In genomic region chr8:122719500-122720065, GRCm38 (mm10) we compare ENCODE assay signal across 8 mouse cellular contexts. TPM values are rescaled to one million over a fixed set of nuclear protein-coding genes. Genes with fewer than 3 reads are reported as not detected.
DNase-seq lines count a peak whose midpoint lies in the region; ATAC-seq and TF ChIP-seq lines count a peak whose summit lies in the region.

No protein-coding gene starts in this region.

- TF ChIP-seq CTCF in kidney, adult 2 months (conservative IDR thresholded peaks at IDR 0.05; ENCODE audit: insufficient read depth, insufficient read length, low read depth, low read length), result no peak

- no peak overlapping the region for H3K9ac ChIP-seq in intestine, embryonic 15.5 days

- no peaks in the 10 kb centered on the region for H3K9me3 ChIP-seq in forebrain, embryonic 10.5 days
- no peaks in the 10 kb centered on the region for H3K9me3 ChIP-seq in intestine, embryonic 15.5 days
- no peaks in the 10 kb centered on the region for H3K9me3 ChIP-seq in megakaryocyte, embryonic 14.5 days

- TF ChIP-seq POLR2A in kidney, adult 2 months (IDR thresholded peaks at IDR 0.05; ENCODE audit: low read depth, low read length), result no peak

- DNase-seq in kidney, adult 2 months, result peak; percentile 51
- DNase-seq in kidney, postnatal 14 days, result no peak
- DNase-seq in forebrain, embryonic 10.5 days (ENCODE audit: extremely low spot score, low spot score), result no peak
- peak; percentile 56 to 57 for DNase-seq in thymus, postnatal 10 days (ENCODE audit: low spot score in 2 of 2)
- DNase-seq in layer of hippocampus, postnatal 10 days (ENCODE audit: low spot score in 2 of 2), result no peak
- no peak for DNase-seq in urinary bladder, postnatal 36 days (ENCODE audit: low spot score in 2 of 2)

- no peaks in the 10 kb centered on the region for H3K27me3 ChIP-seq in kidney, adult 2 months (replicated peaks; ENCODE audit: control insufficient read depth, insufficient read depth, low read length)
- H3K27me3 ChIP-seq in forebrain, embryonic 10.5 days (ENCODE audit: poor library complexity, severe bottlenecking), result peaks cover 61% of the 10 kb centered on the region
- H3K27me3 ChIP-seq in intestine, embryonic 15.5 days (replicated peaks), result peaks cover 29% of the 10 kb centered on the region
- H3K27me3 ChIP-seq in megakaryocyte, embryonic 14.5 days (replicated peaks), result peaks cover 40% of the 10 kb centered on the region

- peak overlapping the region; percentile 35; the same call in 1 of the 2 replicates for H3K4me2 ChIP-seq in intestine, embryonic 15.5 days (replicated peaks)

- H3K36me3 ChIP-seq in kidney, adult 2 months (ENCODE audit: control insufficient read depth, insufficient read depth, low read length), result no peaks in the 10 kb centered on the region
- no peaks in the 10 kb centered on the region for H3K36me3 ChIP-seq in forebrain, embryonic 10.5 days (replicated peaks)
- H3K36me3 ChIP-seq in intestine, embryonic 15.5 days, result no peaks in the 10 kb centered on the region
- H3K36me3 ChIP-seq in megakaryocyte, embryonic 14.5 days (replicated peaks; ENCODE audit: low read length), result no peaks in the 10 kb centered on the region

- no peak overlapping the region for H3K4me3 ChIP-seq in kidney, adult 2 months (ENCODE audit: insufficient read depth, low read depth, low read length)
- H3K4me3 ChIP-seq in forebrain, embryonic 10.5 days, result peak overlapping the region; percentile 34; the same call in 1 of the 2 replicates
- H3K4me3 ChIP-seq in intestine, embryonic 15.5 days (replicated peaks), result no peak overlapping the region
- H3K4me3 ChIP-seq in megakaryocyte, embryonic 14.5 days (replicated peaks), result peak overlapping the region; percentile 88

- 0 out of 2 replicates have a peak overlapping the region, but pooled peaks have one; percentile 7 for H3K27ac ChIP-seq in kidney, adult 2 months (ENCODE audit: insufficient read depth, low read depth, low read length)
- H3K27ac ChIP-seq in forebrain, embryonic 10.5 days, result peak overlapping the region; percentile 48
- no peak overlapping the region for H3K27ac ChIP-seq in intestine, embryonic 15.5 days

- peak; percentile 69 for ATAC-seq in intestine, embryonic 15.5 days

- no peaks in the 10 kb centered on the region for H3K4me1 ChIP-seq in kidney, adult 2 months (ENCODE audit: control insufficient read depth, insufficient read depth, low read length)
- H3K4me1 ChIP-seq in forebrain, embryonic 10.5 days, result peaks cover 18% of the 10 kb centered on the region
- 0 out of 2 replicates have a peak, but pooled peaks cover 7% of the 10 kb centered on the region for H3K4me1 ChIP-seq in intestine, embryonic 15.5 days (replicated peaks)
- H3K4me1 ChIP-seq in megakaryocyte, embryonic 14.5 days, result peaks cover 94% of the 10 kb centered on the region

- 35% methylated on average over 7 of the region's 7 CpGs for WGBS in kidney, adult 2 months
- WGBS in forebrain, embryonic 10.5 days, result 32% methylated on average over 7 of the region's 7 CpGs
- WGBS in intestine, embryonic 15.5 days, result 23% methylated on average over 7 of the region's 7 CpGs

RNA-seq across cellular contexts. Expression of gene Cbfa2t3, which starts 20.7 kb away (rescaled TPM):
- polyA plus RNA-seq in kidney, adult 2 months (2012; rRNA removed), result 5.5 and 6.7 TPM in 2 replicates
- 1.6 and 2.4 TPM in 2 replicates for polyA plus RNA-seq in forebrain, embryonic 10.5 days (2016; fragmentation: Nextera tagmentation; extraction: Ambion mirVana)
- 4.6 and 4.7 TPM in 2 replicates for polyA plus RNA-seq in intestine, embryonic 15.5 days (2015; fragmentation: Nextera tagmentation; extraction: Ambion mirVana)
- 54.9 and 189 TPM in 2 replicates for polyA plus RNA-seq in megakaryocyte, embryonic 14.5 days (2012; ENCODE audit: insufficient read depth, low replicate concordance)
- 10 to 100 TPM; 23.4 to 25.7 TPM for total RNA-seq in layer of hippocampus, postnatal 10 days (2021)

RNA-seq across cellular contexts. Expression of gene Acsf3, which starts 55.7 kb away (rescaled TPM):
- polyA plus RNA-seq in kidney, adult 2 months (2012; rRNA removed), result 73.9 and 74.9 TPM in 2 replicates
- polyA plus RNA-seq in forebrain, embryonic 10.5 days (2016; fragmentation: Nextera tagmentation; extraction: Ambion mirVana), result 19.0 and 19.1 TPM in 2 replicates
- 21.8 and 24.6 TPM in 2 replicates for polyA plus RNA-seq in intestine, embryonic 15.5 days (2015; fragmentation: Nextera tagmentation; extraction: Ambion mirVana)
- polyA plus RNA-seq in megakaryocyte, embryonic 14.5 days (2012; ENCODE audit: insufficient read depth, low replicate concordance), result 9.9 and 23.1 TPM in 2 replicates
- 10 to 100 TPM; 15.7 to 16.3 TPM for total RNA-seq in layer of hippocampus, postnatal 10 days (2021)

Comparison
In these comparisons a context has a peak if more than half of its experiments do, and no peak if none do; other contexts are left out.
1. DNase-seq: peak in kidney, adult 2 months (single experiment) and thymus, postnatal 10 days (2 of 2); none in kidney, postnatal 14 days (single experiment), forebrain, embryonic 10.5 days (single experiment), layer of hippocampus, postnatal 10 days (0 of 2) and urinary bladder, postnatal 36 days (0 of 2).
2. H3K4me3 ChIP-seq: peak in forebrain, embryonic 10.5 days (single experiment) and megakaryocyte, embryonic 14.5 days (single experiment); none in kidney, adult 2 months (single experiment) and intestine, embryonic 15.5 days (single experiment).